In the genomic region with DNA sequence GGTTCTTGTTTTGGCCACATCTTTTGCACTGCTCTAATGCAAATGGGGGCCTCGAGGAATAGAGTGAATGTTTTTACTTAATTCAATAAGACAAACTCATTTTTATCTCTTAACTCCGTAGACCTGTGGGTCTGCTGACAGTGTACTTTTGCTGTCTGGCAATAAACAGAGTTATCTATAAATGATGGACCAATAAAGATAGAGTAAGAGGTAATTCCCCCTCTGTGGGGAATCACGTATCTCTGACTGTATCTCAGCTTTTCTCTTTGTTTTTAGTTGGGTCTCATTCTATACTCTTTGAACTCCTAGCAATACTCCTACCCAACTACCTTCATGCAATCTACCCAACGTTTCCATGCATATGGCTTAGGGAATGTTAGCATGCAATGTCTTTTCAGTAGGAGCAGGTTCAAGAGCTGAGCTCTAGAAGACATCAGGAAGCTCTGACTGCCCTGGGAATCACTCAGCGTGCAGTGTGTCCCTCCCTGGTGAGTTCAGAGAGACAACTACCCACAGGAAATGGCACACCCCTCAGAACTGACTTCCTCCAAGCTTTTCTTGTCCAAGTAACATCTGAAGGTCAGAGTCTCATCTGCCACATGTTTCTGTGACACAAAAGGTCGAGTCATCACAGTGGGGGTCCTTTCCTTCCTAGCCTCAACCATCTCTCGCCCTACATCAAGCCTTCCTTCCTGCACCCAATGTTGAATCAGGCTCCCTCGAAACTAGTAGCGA, we compare ENCODE assay signal across 10 mouse cellular contexts.
A peak's percentile ranks its signal among the peaks of the same experiment; 100 is the strongest.
DNase-seq lines count a peak whose midpoint lies in the region; ATAC-seq and TF ChIP-seq lines count a peak whose summit lies in the region.
"Had no signal": no experiment of that assay in that cellular context is flagged by ENCODE, and none has a peak within 500 bp of the region (broad histone marks: within the 10 kb centered on the region; RNA-seq: fewer than 3 reads in every experiment).

No protein-coding gene starts in this region.

- H3K9me3 ChIP-seq in heart, postnatal 0 days (replicated peaks; ENCODE audit: control insufficient read depth, low read length): no peaks in the 10 kb centered on the region
- no peaks in the 10 kb centered on the region for H3K9me3 ChIP-seq in limb, embryonic 10.5 days (replicated peaks)

- no peak for TF ChIP-seq CTCF in heart, postnatal 0 days (IDR thresholded peaks at IDR 0.05; ENCODE audit: low read depth)

- WGBS in heart, postnatal 0 days: 55% methylated on average over 9 of the region's 9 CpGs
- WGBS in macrophage (ENCODE audit: missing documents): 75% methylated on average over 9 of the region's 9 CpGs
- 78% methylated on average over 9 of the region's 9 CpGs for WGBS in limb, embryonic 10.5 days

- H3K4me2 ChIP-seq in heart, postnatal 0 days (ENCODE audit: low read depth, low read length): no peak overlapping the region
- H3K4me2 ChIP-seq: lung, embryonic 14.5 days had no signal

- TF ChIP-seq EP300 in heart, postnatal 0 days (IDR thresholded peaks at IDR 0.05; ENCODE audit: low read depth): no peak

- H3K27me3 ChIP-seq in heart, postnatal 0 days (ENCODE audit: control insufficient read depth, insufficient read depth, low read length): no peaks in the 10 kb centered on the region
- no peaks in the 10 kb centered on the region for H3K27me3 ChIP-seq in limb, embryonic 10.5 days (ENCODE audit: low read depth, poor library complexity, severe bottlenecking)

- no peak for DNase-seq in heart, postnatal 0 days (ENCODE audit: low spot score)
- no peak for DNase-seq in heart, postnatal 25 days (ENCODE audit: low spot score)
- peak; percentile 2 to 4 for DNase-seq in CD8-positive naive resting alpha-beta T cell, adult 2 months (ENCODE audit: low read depth in 2 of 2, low spot score in 2 of 2)
- no peak for DNase-seq in left cerebral cortex, postnatal 14 days (ENCODE audit: low spot score in 2 of 2)
- DNase-seq in limb, embryonic 10.5 days (ENCODE audit: low spot score): no peak
- DNase-seq: lung, embryonic 14.5 days; thymus, postnatal 25 days had no signal

- no peaks in the 10 kb centered on the region for H3K4me1 ChIP-seq in heart, postnatal 0 days (ENCODE audit: control insufficient read depth, insufficient read depth)
- H3K4me1 ChIP-seq in brown adipose tissue, adult 24 weeks (ENCODE audit: control insufficient read depth, insufficient read depth, insufficient read length, low read length): peaks cover 18% of the 10 kb centered on the region
- H3K4me1 ChIP-seq in limb, embryonic 10.5 days: no peaks in the 10 kb centered on the region

- H3K4me3 ChIP-seq in heart, postnatal 0 days (ENCODE audit: low read depth, low read length): no peak overlapping the region
- no peak overlapping the region for H3K4me3 ChIP-seq in brown adipose tissue, adult 24 weeks (ENCODE audit: insufficient read depth, low read depth, low read length)
- H3K4me3 ChIP-seq in macrophage (ENCODE audit: inconsistent target): no peak overlapping the region
- H3K4me3 ChIP-seq in limb, embryonic 10.5 days: no peak overlapping the region
- H3K4me3 ChIP-seq: myocyte had no signal

- peak overlapping the region; percentile 44 for H3K27ac ChIP-seq in heart, postnatal 0 days (ENCODE audit: low read depth)
- H3K27ac ChIP-seq in brown adipose tissue, adult 24 weeks (replicated peaks; ENCODE audit: low read depth, low read length): peak overlapping the region; percentile 90
- peak overlapping the region; percentile 8; the same call in 1 of the 2 replicates for H3K27ac ChIP-seq in macrophage
- no peak overlapping the region for H3K27ac ChIP-seq in limb, embryonic 10.5 days

- no peaks in the 10 kb centered on the region for H3K36me3 ChIP-seq in heart, postnatal 0 days (replicated peaks; ENCODE audit: control insufficient read depth, insufficient read depth, low read length)
- no peaks in the 10 kb centered on the region for H3K36me3 ChIP-seq in macrophage (ENCODE audit: inconsistent target)
- H3K36me3 ChIP-seq in limb, embryonic 10.5 days: no peaks in the 10 kb centered on the region

- H3K79me2 ChIP-seq in macrophage (ENCODE audit: inconsistent target): no peaks in the 10 kb centered on the region

- intact Hi-C loops in heart, postnatal 25 days (cut with DNase I): no loop called here
- intact Hi-C loops in left cerebral cortex, postnatal 14 days (cut with DNase I): no loop called here

- no peak overlapping the region for H3K9ac ChIP-seq in heart, postnatal 0 days (replicated peaks; ENCODE audit: low read depth, low read length)
- H3K9ac ChIP-seq: lung, embryonic 14.5 days had no signal

- no peak for ATAC-seq in heart, postnatal 0 days (ENCODE audit: insufficient read depth, low read depth)

Comparison
In these comparisons a context has a peak if more than half of its experiments do, and no peak if none do; other contexts are left out.
1. DNase-seq: peak in CD8-positive naive resting alpha-beta T cell, adult 2 months (2 of 2); none in heart, postnatal 0 days (single experiment), heart, postnatal 25 days (single experiment), left cerebral cortex, postnatal 14 days (0 of 2) and limb, embryonic 10.5 days (single experiment).